Mouse (Mus musculus) midbrain, embryonic 10.5 days (tissue): ENCODE data around the gene Gm6676. TPM values are rescaled to one million over a fixed set of nuclear protein-coding genes. Genes with fewer than 3 reads are reported as not detected.
A peak's percentile ranks its signal among the peaks of the same experiment; 100 is the strongest.
"Not testable (repeated sequence)": the region's sequence is repeated elsewhere in the genome, so short reads cannot be mapped to it uniquely, and the experiment has no call there.

Experiments used
- DNase-seq: peaks from one replicate; pipeline ENCODE4 v3.0.0-alpha.2; 2017; ENCODE audit warnings: low spot score
- H3K27ac ChIP-seq: fragments of 300-500 bp; sonication (generic); replicated peaks from 2 replicates; pipeline ENCODE4 v1.5.1; 2016; ENCODE audit warnings: mild to moderate bottlenecking
- H3K27me3 ChIP-seq: fragments of 300-500 bp; sonication (generic); 2 replicates; pipeline ENCODE4 v1.6.1; 2016; ENCODE audit warnings: low read depth, mild to moderate bottlenecking; ENCODE audit not compliant: poor library complexity, severe bottlenecking
- H3K36me3 ChIP-seq: fragments of 300-500 bp; sonication (generic); 2 replicates; pipeline ENCODE4 v1.6.1; 2016; ENCODE audit warnings: mild to moderate bottlenecking, moderate library complexity
- H3K4me1 ChIP-seq: fragments of 300-500 bp; sonication (generic); 2 replicates; pipeline ENCODE4 v1.6.1; 2016
- H3K4me3 ChIP-seq: fragments of 300-500 bp; sonication (generic); 2 replicates; pipeline ENCODE4 v1.5.1; 2016; ENCODE audit warnings: mild to moderate bottlenecking, moderate library complexity
- H3K9me3 ChIP-seq: fragments of 300-500 bp; sonication (generic); replicated peaks from 2 replicates; pipeline ENCODE4 v1.6.1; 2016; ENCODE audit warnings: mild to moderate bottlenecking
- WGBS: fragments of 180-500 bp; shearing (Covaris S2); methylation state at CpG from one replicate; pipeline ENCODE4 v1.1.7; 2016; 5-methylcytosine and 5-hydroxymethylcytosine counted together
- polyA plus RNA-seq: library from polyadenylated mRNA; unstranded; fragments of >200 nt; fragmentation: Nextera tagmentation; extraction: Ambion mirVana; gene quantifications from 2 replicates; pipeline ENCODE4 v1.2.1, GENCODE M21; 2016

Gm6676 gene
- polyA plus RNA-seq, result not detected in 2 replicates

- H3K36me3 ChIP-seq, H3K27me3 ChIP-seq, H3K4me1 ChIP-seq, H3K27ac ChIP-seq, DNase-seq, H3K4me3 ChIP-seq, H3K9me3 ChIP-seq: not testable (repeated sequence)
- no CpG with 5 or more reads among the region's 2 CpGs for WGBS
Measured at GRCm38 (mm10) chr14:7125312-7125711, at the start of gene Gm6676. Gene Gm6676 (minus strand): TSS chr14:7125412.

- DNase-seq, H3K4me3 ChIP-seq, H3K27me3 ChIP-seq, H3K27ac ChIP-seq, H3K4me1 ChIP-seq, H3K9me3 ChIP-seq, H3K36me3 ChIP-seq: not testable (repeated sequence)
- WGBS, result no CpG with 5 or more reads among the region's 37 CpGs
Measured at GRCm38 (mm10) chr14:7174483-7174971, 49.3 kb upstream of the Gm6676 start, which contains the start of gene Gm3512. Gene Gm3512 (minus strand): TSS chr14:7174533.

GRCm38 (mm10) chr14:7105124-7105802, 19.9 kb downstream of the Gm6676 start:
- 0% methylated on average over 13 of the region's 54 CpGs for WGBS
- H3K9me3 ChIP-seq, result not testable (repeated sequence)

GRCm38 (mm10) chr14:7100521-7100920, 24.7 kb downstream of the Gm6676 start, which contains the start of gene Gm3696:
Gene Gm3696 (minus strand): TSS chr14:7100621.
- not testable (repeated sequence) for DNase-seq, H3K4me1 ChIP-seq, H3K4me3 ChIP-seq, H3K27me3 ChIP-seq, H3K36me3 ChIP-seq, H3K27ac ChIP-seq, H3K9me3 ChIP-seq
- 80% methylated on average over 1 of the region's 3 CpGs for WGBS

More at GRCm38 (mm10) chr14:7105124-7105802, 19.9 kb downstream of the Gm6676 start:
- not testable (repeated sequence) for H3K36me3 ChIP-seq, H3K27me3 ChIP-seq, H3K4me1 ChIP-seq
- peak overlapping the region; percentile 92 for H3K27ac ChIP-seq
- peak overlapping the region; percentile 59 for H3K4me3 ChIP-seq
- DNase-seq, result peak; percentile 61

Other genes with a start within 250 kb of the Gm6676 start
- gene Gm3667, start 235.4 kb downstream of the Gm6676 start, polyA plus RNA-seq, result 1.1 and 1.9 TPM in 2 replicates
- not detected in 2 replicates for gene Gm6356, start 151.6 kb downstream of the Gm6676 start, polyA plus RNA-seq
- gene Gm10406, start 98.0 kb downstream of the Gm6676 start, polyA plus RNA-seq, result 0.98 and 1.4 TPM in 2 replicates
- gene Gm3685, start 80.4 kb downstream of the Gm6676 start, polyA plus RNA-seq, result not detected in 2 replicates
- 1.4 and 2.4 TPM in 2 replicates for gene Gm3696, start 24.8 kb downstream of the Gm6676 start, polyA plus RNA-seq
- 4.0 and 4.1 TPM in 2 replicates for gene Gm3512, start 49.1 kb upstream of the Gm6676 start, polyA plus RNA-seq
- gene Gm16434, start 69.1 kb upstream of the Gm6676 start, polyA plus RNA-seq, result not detected in 2 replicates
- gene Gm3727, start 139.3 kb upstream of the Gm6676 start, polyA plus RNA-seq, result not detected in 2 replicates
- 1.7 and 1.9 TPM in 2 replicates for gene Gm3739, start 189.6 kb upstream of the Gm6676 start, polyA plus RNA-seq
- not detected in 2 replicates for gene Gm5797, start 207.0 kb upstream of the Gm6676 start, polyA plus RNA-seq
- not detected in 2 replicates for gene Gm8374, start 239.7 kb upstream of the Gm6676 start, polyA plus RNA-seq